Mouse (Mus musculus) kidney, embryonic 16.5 days (tissue): ENCODE data around the gene Dad1. TPM values are rescaled to one million over a fixed set of nuclear protein-coding genes. Genes with fewer than 3 reads are reported as not detected.

Experiments used
- ATAC-seq: fragments of 200-750 bp; cut with Nextera tagmentation; 2 replicates; pipeline ENCODE4 v1.8.0; 2017; ENCODE audit warnings: moderate TSS enrichment; ENCODE audit not compliant: low FRiP score, low TSS enrichment
- H3K27ac ChIP-seq: fragments of 300-500 bp; sonication (generic); 2 replicates; pipeline ENCODE4 v1.5.1; 2014; ENCODE audit warnings: low read length
- H3K27me3 ChIP-seq: fragments of 300-500 bp; sonication (generic); 2 replicates; pipeline ENCODE4 v1.6.1; 2014; ENCODE audit warnings: low read length, control low read depth, mixed read lengths; ENCODE audit not compliant: insufficient read depth
- H3K36me3 ChIP-seq: fragments of 300-500 bp; sonication (generic); 2 replicates; pipeline ENCODE4 v1.6.1; 2014; ENCODE audit warnings: low read length, control low read depth, mixed read lengths; ENCODE audit not compliant: insufficient read depth
- H3K4me1 ChIP-seq: fragments of 300-500 bp; sonication (generic); 2 replicates; pipeline ENCODE4 v1.6.1; 2014; ENCODE audit warnings: low read length, control low read depth, mixed read lengths; ENCODE audit not compliant: insufficient read depth
- H3K4me2 ChIP-seq: fragments of 300-500 bp; sonication (generic); replicated peaks from 2 replicates; pipeline ENCODE4 v1.6.1; 2014; ENCODE audit warnings: low read depth, low read length
- H3K4me3 ChIP-seq: fragments of 300-500 bp; sonication (generic); 2 replicates; pipeline ENCODE4 v1.5.1; 2014; ENCODE audit warnings: mild to moderate bottlenecking, low read length
- H3K9ac ChIP-seq: fragments of 300-500 bp; sonication (generic); replicated peaks from 2 replicates; pipeline ENCODE4 v1.6.1; 2014; ENCODE audit warnings: low read length
- H3K9me3 ChIP-seq: fragments of 300-500 bp; sonication (generic); 2 replicates; pipeline ENCODE4 v1.6.1; 2016; ENCODE audit warnings: low read length, control low read depth
- WGBS: fragments of 180-500 bp; shearing (Covaris S2); extraction: QIAGEN DNeasy Blood & Tissue Kit; methylation state at CpG from one replicate; pipeline ENCODE4 v1.1.7; 2014; 5-methylcytosine and 5-hydroxymethylcytosine counted together
- polyA plus RNA-seq: library from polyadenylated mRNA; unstranded; fragments of >200 nt; fragmentation: Nextera tagmentation; extraction: Ambion mirVana; gene quantifications from 2 replicates; pipeline ENCODE4 v1.2.1, GENCODE M21; 2015

The Dad1 gene
- polyA plus RNA-seq, 1 experiment from 2014 or later, result 422 TPM

GRCm38 (mm10) chr14:54254670-54255202, 832 bp upstream of the Dad1 start:
- H3K27ac ChIP-seq, result no peak overlapping the region

GRCm38 (mm10) chr14:54250122-54250521, 3.8 kb downstream of the Dad1 start:
- Histone ChIP-seq H3K4me1 (peaks cover 55% of the 10 kb centered on the region), H3K27ac (peak overlapping the region; percentile 83), H3K4me3 (peak overlapping the region; percentile 0; the same call in 1 of the 2 replicates), H3K9ac (no peak overlapping the region), H3K9me3 (no peaks in the 10 kb centered on the region), H3K4me2 (peak overlapping the region; percentile 29), H3K27me3 (no peaks in the 10 kb centered on the region), H3K36me3 (peaks cover 11% of the 10 kb centered on the region; the same call in 1 of the 2 replicates)
- WGBS, result 31% methylated on average over 4 of the region's 4 CpGs
- ATAC-seq, result no peak

More at GRCm38 (mm10) chr14:54254670-54255202, 832 bp upstream of the Dad1 start:
- WGBS, result 67% methylated on average over 12 of the region's 12 CpGs
- H3K9me3 ChIP-seq, result no peaks in the 10 kb centered on the region
- no peaks in the 10 kb centered on the region for H3K27me3 ChIP-seq
- peak overlapping the region; percentile 80 for H3K9ac ChIP-seq
- ATAC-seq, result no peak
- peak overlapping the region; percentile 68 for H3K4me2 ChIP-seq
- H3K36me3 ChIP-seq, result no peaks in the 10 kb centered on the region
- peak overlapping the region; percentile 91 for H3K4me3 ChIP-seq
- peaks cover 47% of the 10 kb centered on the region for H3K4me1 ChIP-seq

- H3K4me1 ChIP-seq, result peaks cover 48% of the 10 kb centered on the region
- peaks cover 11% of the 10 kb centered on the region; the same call in 1 of the 2 replicates for H3K36me3 ChIP-seq
- H3K4me3 ChIP-seq, result peak overlapping the region; percentile 0; the same call in 1 of the 2 replicates
- H3K4me2 ChIP-seq, result peak overlapping the region; percentile 29
- 17% methylated on average over 9 of the region's 9 CpGs for WGBS
- peak overlapping the region; percentile 83 for H3K27ac ChIP-seq
- no peaks in the 10 kb centered on the region for H3K9me3 ChIP-seq
- ATAC-seq, result no peak; the same call in 1 of the 2 replicates
- peak overlapping the region; percentile 23; the same call in 1 of the 2 replicates for H3K9ac ChIP-seq
- H3K27me3 ChIP-seq, result no peaks in the 10 kb centered on the region
Measured at GRCm38 (mm10) chr14:54249326-54249725, 4.6 kb downstream of the Dad1 start.

GRCm38 (mm10) chr14:54246232-54246631, 7.7 kb downstream of the Dad1 start:
- H3K9me3 ChIP-seq, result no peaks in the 10 kb centered on the region
- H3K9ac ChIP-seq, result no peak overlapping the region
- H3K4me2 ChIP-seq, result no peak overlapping the region
- no peak for ATAC-seq
- WGBS, result 91% methylated on average over 3 of the region's 3 CpGs
- H3K27ac ChIP-seq, result no peak overlapping the region
- H3K36me3 ChIP-seq, result peaks cover 29% of the 10 kb centered on the region
- H3K4me1 ChIP-seq, result peaks cover 35% of the 10 kb centered on the region
- H3K4me3 ChIP-seq, result no peak overlapping the region
- H3K27me3 ChIP-seq, result no peaks in the 10 kb centered on the region

GRCm38 (mm10) chr14:54244183-54244582, 9.7 kb downstream of the Dad1 start:
- no peak overlapping the region for H3K4me2 ChIP-seq
- no peaks in the 10 kb centered on the region for H3K9me3 ChIP-seq
- ATAC-seq, result no peak
- peaks cover 40% of the 10 kb centered on the region for H3K36me3 ChIP-seq
- no peak overlapping the region for H3K27ac ChIP-seq
- H3K4me1 ChIP-seq, result peaks cover 16% of the 10 kb centered on the region
- no peak overlapping the region for H3K4me3 ChIP-seq
- H3K9ac ChIP-seq, result no peak overlapping the region
- 23% methylated on average over 3 of the region's 3 CpGs for WGBS
- no peaks in the 10 kb centered on the region for H3K27me3 ChIP-seq

GRCm38 (mm10) chr14:54240542-54240941, 13.4 kb downstream of the Dad1 start:
- H3K4me3 ChIP-seq, result no peak overlapping the region
- H3K9ac ChIP-seq, result no peak overlapping the region
- WGBS, result 78% methylated on average over 5 of the region's 5 CpGs
- no peak overlapping the region for H3K4me2 ChIP-seq
- no peaks in the 10 kb centered on the region for H3K9me3 ChIP-seq
- ATAC-seq, result no peak
- no peaks in the 10 kb centered on the region for H3K27me3 ChIP-seq
- no peak overlapping the region for H3K27ac ChIP-seq
- H3K36me3 ChIP-seq, result peaks cover 33% of the 10 kb centered on the region
- peaks cover 3% of the 10 kb centered on the region; the same call in 1 of the 2 replicates for H3K4me1 ChIP-seq

GRCm38 (mm10) chr14:54239002-54239736, 14.7 kb downstream of the Dad1 start:
- Histone ChIP-seq H3K9me3 (no peaks in the 10 kb centered on the region), H3K27ac (no peak overlapping the region), H3K4me1 (peaks cover 8% of the 10 kb centered on the region), H3K9ac (no peak overlapping the region), H3K36me3 (peaks cover 37% of the 10 kb centered on the region), H3K27me3 (no peaks in the 10 kb centered on the region), H3K4me2 (no peak overlapping the region), H3K4me3 (no peak overlapping the region)
- WGBS, result 10% methylated on average over 7 of the region's 7 CpGs
- ATAC-seq, result peak; percentile 52; the same call in 1 of the 2 replicates

GRCm38 (mm10) chr14:54236881-54237280, 17.0 kb downstream of the Dad1 start:
- H3K36me3 ChIP-seq, result peaks cover 26% of the 10 kb centered on the region
- no peaks in the 10 kb centered on the region for H3K9me3 ChIP-seq
- H3K4me2 ChIP-seq, result no peak overlapping the region
- no peak for ATAC-seq
- H3K4me3 ChIP-seq, result no peak overlapping the region
- H3K27me3 ChIP-seq, result no peaks in the 10 kb centered on the region
- H3K9ac ChIP-seq, result no peak overlapping the region
- peaks cover 26% of the 10 kb centered on the region for H3K4me1 ChIP-seq
- no peak overlapping the region for H3K27ac ChIP-seq
- 87% methylated on average over 5 of the region's 5 CpGs for WGBS

- no peaks in the 10 kb centered on the region for H3K9me3 ChIP-seq
- H3K9ac ChIP-seq, result no peak overlapping the region
- H3K4me1 ChIP-seq, result peaks cover 27% of the 10 kb centered on the region
- ATAC-seq, result no peak
- peaks cover 17% of the 10 kb centered on the region for H3K36me3 ChIP-seq
- no peak overlapping the region for H3K4me3 ChIP-seq
- 78% methylated on average over 5 of the region's 5 CpGs for WGBS
- H3K4me2 ChIP-seq, result no peak overlapping the region
- no peak overlapping the region for H3K27ac ChIP-seq
- H3K27me3 ChIP-seq, result no peaks in the 10 kb centered on the region
Measured at GRCm38 (mm10) chr14:54235825-54236540, 17.9 kb downstream of the Dad1 start.
